Mouse (Mus musculus) limb, embryonic 12.5 days (tissue): ENCODE data around the gene Pcgf2. TPM values are rescaled to one million over a fixed set of nuclear protein-coding genes. Genes with fewer than 3 reads are reported as not detected.
"Not testable (repeated sequence)": the region's sequence is repeated elsewhere in the genome, so short reads cannot be mapped to it uniquely, and the experiment has no call there.

Source experiments
- ATAC-seq: fragments of 200-750 bp; cut with Nextera tagmentation; 2 replicates; pipeline ENCODE4 v1.8.0; 2017; ENCODE audit warnings: low read depth, moderate TSS enrichment; ENCODE audit not compliant: insufficient number of reproducible peaks, insufficient read depth, low FRiP score, low TSS enrichment
- H3K27ac ChIP-seq: fragments of 300-500 bp; sonication (generic); 2 replicates; pipeline ENCODE4 v1.5.1; 2016; ENCODE audit warnings: mild to moderate bottlenecking, moderate library complexity
- H3K27me3 ChIP-seq: fragments of 300-500 bp; sonication (generic); 2 replicates; pipeline ENCODE4 v1.6.1; 2016; ENCODE audit warnings: mild to moderate bottlenecking, moderate library complexity
- H3K36me3 ChIP-seq: fragments of 300-500 bp; sonication (generic); 2 replicates; pipeline ENCODE4 v1.6.1; 2016; ENCODE audit warnings: mild to moderate bottlenecking, moderate library complexity
- H3K4me1 ChIP-seq: fragments of 300-500 bp; sonication (generic); replicated peaks from 2 replicates; pipeline ENCODE4 v1.6.1; 2016
- H3K4me2 ChIP-seq: fragments of 300-500 bp; sonication (generic); 2 replicates; pipeline ENCODE4 v1.6.1; 2016; ENCODE audit warnings: mild to moderate bottlenecking, moderate library complexity
- H3K4me3 ChIP-seq: fragments of 300-500 bp; sonication (generic); replicated peaks from 2 replicates; pipeline ENCODE4 v1.5.1; 2016; ENCODE audit warnings: mild to moderate bottlenecking
- H3K9ac ChIP-seq: fragments of 300-500 bp; sonication (generic); replicated peaks from 2 replicates; pipeline ENCODE4 v1.6.1; 2016; ENCODE audit warnings: mild to moderate bottlenecking, moderate library complexity
- H3K9me3 ChIP-seq: fragments of 300-500 bp; sonication (generic); 2 replicates; pipeline ENCODE4 v1.6.1; 2016; ENCODE audit warnings: mild to moderate bottlenecking, moderate library complexity
- WGBS: fragments of 180-500 bp; shearing (Covaris S2); methylation state at CpG from one replicate; pipeline ENCODE4 v1.1.7; 2016; 5-methylcytosine and 5-hydroxymethylcytosine counted together
- polyA plus RNA-seq: library from polyadenylated mRNA; unstranded; fragments of >200 nt; fragmentation: Nextera tagmentation; extraction: Ambion mirVana; gene quantifications from 2 replicates; pipeline ENCODE4 v1.2.1, GENCODE M21; 2016

Gene Pcgf2
- polyA plus RNA-seq, 1 experiment from 2014 or later, result 20.2 TPM

- no peaks in the 10 kb centered on the region for H3K36me3 ChIP-seq
- peaks cover 35% of the 10 kb centered on the region for H3K4me1 ChIP-seq
- no peak for ATAC-seq
- H3K9me3 ChIP-seq, result no peaks in the 10 kb centered on the region
- no peak overlapping the region for H3K9ac ChIP-seq
- H3K4me2 ChIP-seq, result peak overlapping the region; percentile 85; the same call in 1 of the 2 replicates
- H3K27ac ChIP-seq, result no peak overlapping the region
- 56% methylated on average over 11 of the region's 11 CpGs for WGBS
- peak overlapping the region; percentile 84; the same call in 1 of the 2 replicates for H3K4me3 ChIP-seq
- peaks cover 17% of the 10 kb centered on the region for H3K27me3 ChIP-seq
These were observed 41.5 kb downstream of the Pcgf2 start for GRCm38 (mm10) chr11:97658751-97659266.

DNA sequence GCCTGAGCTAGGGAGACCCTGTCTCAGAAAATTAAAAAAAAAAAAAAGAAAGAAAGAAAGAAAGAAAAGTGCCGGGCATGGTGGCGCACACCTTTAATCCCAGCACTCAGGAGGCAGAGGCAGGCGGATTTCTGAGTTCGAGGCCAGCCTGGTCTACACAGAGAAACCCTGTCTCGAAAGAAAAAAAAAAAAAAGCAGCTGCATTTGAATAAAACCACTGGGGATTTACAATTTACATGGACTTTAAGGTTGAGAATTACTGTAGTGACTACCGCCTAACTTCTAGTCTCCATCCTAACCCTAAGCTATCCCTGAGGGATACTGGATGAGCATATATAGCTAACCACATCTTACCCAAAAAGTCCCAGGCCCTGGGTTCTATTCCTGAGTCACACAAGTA, 42.3 kb downstream of the Pcgf2 start:
- not testable (repeated sequence) for H3K9me3 ChIP-seq, H3K9ac ChIP-seq, H3K4me2 ChIP-seq, H3K27ac ChIP-seq, H3K4me3 ChIP-seq, ATAC-seq, H3K36me3 ChIP-seq
- 84% methylated on average over 6 of the region's 6 CpGs for WGBS
- peaks cover 35% of the 10 kb centered on the region for H3K4me1 ChIP-seq
- H3K27me3 ChIP-seq, result peaks cover 17% of the 10 kb centered on the region

DNA sequence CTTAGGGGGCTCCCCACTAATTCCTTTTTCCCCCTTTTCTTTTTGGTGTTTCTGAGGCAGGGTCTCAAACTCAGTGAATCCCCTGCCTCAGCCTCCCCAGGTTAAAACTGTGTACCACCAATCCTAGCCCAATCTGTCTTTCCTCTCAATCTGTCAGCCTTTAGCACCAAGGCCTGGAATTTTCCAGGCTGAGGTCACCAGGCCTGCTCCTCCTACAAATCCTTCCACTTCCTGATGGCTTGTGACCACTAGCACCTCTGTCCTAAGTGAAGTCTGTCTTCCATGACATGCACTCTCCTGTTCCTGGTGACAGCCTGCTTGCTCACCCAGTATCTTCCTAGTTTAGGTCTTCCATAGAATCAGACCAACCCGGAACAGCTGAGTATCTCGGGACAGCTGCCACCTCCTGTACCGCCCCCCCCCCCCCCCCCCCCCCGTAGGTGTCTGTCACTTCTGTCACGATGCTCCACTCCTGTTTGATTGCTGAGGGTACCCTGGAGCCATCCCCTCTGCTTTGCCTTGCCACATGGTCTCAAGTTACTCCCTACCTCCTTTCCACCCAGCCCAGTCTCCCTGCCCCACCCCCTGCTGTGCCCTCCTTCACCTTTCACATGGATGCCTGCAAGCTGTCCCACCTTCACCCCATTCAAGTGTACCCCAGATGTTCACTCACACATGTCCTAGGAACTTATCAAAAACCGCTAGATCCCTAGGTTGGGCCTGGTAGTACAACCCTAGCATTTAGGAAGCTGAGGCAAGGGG, 42.9 kb downstream of the Pcgf2 start:
- H3K9me3 ChIP-seq, result no peaks in the 10 kb centered on the region
- H3K9ac ChIP-seq, result 0 out of 2 replicates have a peak overlapping the region, but pooled peaks have one; percentile 4
- H3K27ac ChIP-seq, result no peak overlapping the region
- ATAC-seq, result no peak
- H3K27me3 ChIP-seq, result peaks cover 15% of the 10 kb centered on the region
- no peak overlapping the region for H3K4me2 ChIP-seq
- H3K4me1 ChIP-seq, result peaks cover 32% of the 10 kb centered on the region
- 26% methylated on average over 6 of the region's 6 CpGs for WGBS
- H3K36me3 ChIP-seq, result no peaks in the 10 kb centered on the region
- H3K4me3 ChIP-seq, result no peak overlapping the region

DNA sequence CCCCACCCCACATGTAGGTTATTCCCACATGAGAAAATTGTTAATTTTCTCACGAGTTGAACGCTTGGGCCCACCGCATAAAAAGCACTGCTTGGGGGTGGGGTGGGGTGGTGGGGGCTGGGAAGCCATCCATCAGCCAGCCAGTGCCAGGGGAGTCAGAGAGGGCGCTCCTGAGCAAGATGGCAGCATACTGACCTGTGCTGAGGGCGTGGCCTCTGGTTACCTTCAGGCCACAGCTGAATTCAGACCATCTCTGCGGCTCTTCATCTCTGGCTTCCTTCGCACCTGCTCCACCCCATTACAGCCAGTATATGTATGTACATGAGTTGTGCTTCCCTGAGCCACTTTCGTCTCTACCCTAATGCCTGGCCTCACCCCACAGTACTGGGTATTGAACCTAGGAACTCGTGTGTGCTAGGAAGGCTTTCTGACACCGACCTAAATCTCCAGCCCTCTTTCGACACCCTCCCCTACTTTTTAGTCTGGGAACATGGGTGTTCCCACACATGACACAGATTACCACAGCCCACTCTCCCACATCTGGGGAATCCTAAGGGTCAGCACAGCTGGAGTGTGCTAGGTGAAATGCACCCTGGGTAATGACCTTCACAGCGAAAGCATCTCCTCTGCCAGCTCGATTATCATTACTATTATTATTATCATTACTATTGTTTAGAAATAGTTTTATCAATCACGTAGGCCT, 43.9 kb downstream of the Pcgf2 start:
- H3K4me2 ChIP-seq, result no peak overlapping the region
- no peak overlapping the region for H3K9ac ChIP-seq
- no peak overlapping the region for H3K4me3 ChIP-seq
- no peaks in the 10 kb centered on the region for H3K9me3 ChIP-seq
- peaks cover 23% of the 10 kb centered on the region for H3K4me1 ChIP-seq
- ATAC-seq, result no peak
- 76% methylated on average over 14 of the region's 14 CpGs for WGBS
- H3K27me3 ChIP-seq, result peaks cover 6% of the 10 kb centered on the region
- no peaks in the 10 kb centered on the region for H3K36me3 ChIP-seq
- H3K27ac ChIP-seq, result no peak overlapping the region

- Histone ChIP-seq H3K9me3 (no peaks in the 10 kb centered on the region), H3K27me3 (no peaks in the 10 kb centered on the region), H3K4me3 (no peak overlapping the region), H3K4me2 (no peak overlapping the region), H3K27ac (no peak overlapping the region), H3K36me3 (no peaks in the 10 kb centered on the region), H3K4me1 (peaks cover 12% of the 10 kb centered on the region; the same call in 1 of the 2 replicates), H3K9ac (no peak overlapping the region)
- WGBS, result 90% methylated on average over 2 of the region's 2 CpGs
- no peak for ATAC-seq
These were observed 46.1 kb downstream of the Pcgf2 start for GRCm38 (mm10) chr11:97654210-97654609.

DNA sequence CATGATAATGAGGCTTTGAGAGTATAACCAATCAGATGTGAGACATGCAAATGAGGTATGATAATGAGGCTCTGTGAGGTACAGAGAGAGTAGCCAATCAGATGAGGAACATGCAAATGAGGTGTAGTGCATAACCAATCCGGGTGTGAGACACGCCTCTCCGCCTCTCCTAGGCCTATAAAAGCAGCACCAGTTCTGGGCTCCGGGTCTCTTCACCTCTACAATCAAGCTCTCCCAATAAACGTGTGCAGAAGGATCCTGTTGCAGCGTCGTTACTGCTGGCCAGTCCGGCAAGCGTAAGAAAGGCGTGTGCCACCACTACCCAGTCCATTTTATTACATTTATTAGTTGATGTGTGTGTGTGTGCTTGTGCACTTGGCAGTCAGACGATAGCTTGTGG, 46.9 kb downstream of the Pcgf2 start:
- not testable (repeated sequence) for H3K4me1 ChIP-seq, H3K4me3 ChIP-seq, H3K9me3 ChIP-seq, H3K27me3 ChIP-seq, H3K27ac ChIP-seq, ATAC-seq, H3K36me3 ChIP-seq, H3K9ac ChIP-seq, H3K4me2 ChIP-seq
- WGBS, result 83% methylated on average over 11 of the region's 11 CpGs

GRCm38 (mm10) chr11:97650341-97650740, 50.0 kb downstream of the Pcgf2 start:
- peaks cover 6% of the 10 kb centered on the region; the same call in 1 of the 2 replicates for H3K4me1 ChIP-seq
- no peak overlapping the region for H3K4me2 ChIP-seq
- 56% methylated on average over 5 of the region's 5 CpGs for WGBS
- H3K9ac ChIP-seq, result no peak overlapping the region
- no peaks in the 10 kb centered on the region for H3K9me3 ChIP-seq
- H3K27ac ChIP-seq, result no peak overlapping the region
- H3K36me3 ChIP-seq, result no peaks in the 10 kb centered on the region
- no peak overlapping the region for H3K4me3 ChIP-seq
- H3K27me3 ChIP-seq, result no peaks in the 10 kb centered on the region
- ATAC-seq, result no peak

DNA sequence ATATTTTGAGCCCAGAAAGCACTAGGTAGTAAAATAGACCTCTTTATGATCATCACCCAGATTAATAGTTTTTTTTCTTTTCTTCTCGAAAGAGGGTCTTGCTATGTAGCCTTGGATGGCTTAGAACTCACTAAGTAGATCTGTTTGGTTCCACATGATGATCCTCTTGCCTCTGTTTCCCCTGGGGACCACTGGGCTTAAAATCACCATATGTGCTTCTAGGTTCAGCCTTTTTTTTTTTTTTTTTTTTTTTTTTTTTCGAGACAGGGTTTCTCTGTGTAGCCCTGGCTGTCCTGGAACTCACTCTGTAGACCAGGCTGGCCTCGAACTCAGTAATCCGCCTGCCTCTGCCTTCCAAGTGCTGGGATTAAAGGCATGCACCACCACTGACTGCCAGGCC, 51.8 kb downstream of the Pcgf2 start:
- not testable (repeated sequence) for H3K36me3 ChIP-seq, H3K27ac ChIP-seq, H3K9ac ChIP-seq, H3K9me3 ChIP-seq, H3K4me2 ChIP-seq, H3K4me1 ChIP-seq, ATAC-seq, H3K4me3 ChIP-seq, H3K27me3 ChIP-seq
- 74% methylated on average over 4 of the region's 4 CpGs for WGBS

GRCm38 (mm10) chr11:97644834-97645233, 55.5 kb downstream of the Pcgf2 start:
- Histone ChIP-seq H3K36me3 (no peaks in the 10 kb centered on the region), H3K4me1 (no peaks in the 10 kb centered on the region; the same call in 1 of the 2 replicates), H3K27ac (no peak overlapping the region), H3K9ac (no peak overlapping the region), H3K9me3 (no peaks in the 10 kb centered on the region; the same call in 1 of the 2 replicates), H3K4me3 (no peak overlapping the region), H3K4me2 (no peak overlapping the region), H3K27me3 (no peaks in the 10 kb centered on the region)
- no peak for ATAC-seq
- WGBS, result 1% methylated on average over 6 of the region's 6 CpGs

DNA sequence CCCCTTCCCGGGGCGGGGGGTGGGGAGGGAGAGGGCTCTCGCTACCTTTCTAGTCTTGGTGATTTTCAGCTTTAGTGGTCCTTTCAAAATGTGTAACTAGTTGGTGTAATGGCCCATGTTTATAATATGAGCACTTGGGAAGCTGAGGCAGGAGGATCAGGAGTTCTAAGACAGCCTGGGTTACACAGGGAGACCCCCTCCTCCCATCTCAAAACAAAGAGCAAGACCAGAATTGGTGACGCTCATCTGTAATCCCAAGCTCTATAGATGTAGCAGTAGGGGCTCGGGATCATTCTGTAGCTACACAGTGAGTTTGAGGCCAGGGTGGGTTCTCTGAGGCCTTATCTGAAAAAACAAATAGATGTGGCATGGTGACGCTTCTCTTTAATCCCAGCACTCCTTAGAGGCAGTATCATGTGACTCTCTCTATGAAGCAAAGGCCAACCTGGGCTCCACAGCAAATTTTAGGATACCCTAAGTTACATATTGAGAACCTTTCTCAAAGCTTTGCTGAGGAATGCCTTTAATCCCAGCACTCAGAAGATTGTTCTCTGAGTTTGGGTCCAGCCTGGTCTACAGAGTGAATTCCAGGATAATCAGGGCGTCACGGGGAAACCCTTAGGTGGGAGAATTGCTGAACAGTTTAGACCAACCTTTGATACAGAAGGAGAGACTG, 56.8 kb downstream of the Pcgf2 start:
- Histone ChIP-seq H3K9ac (no peak overlapping the region), H3K4me1 (no peaks in the 10 kb centered on the region), H3K27ac (no peak overlapping the region), H3K27me3 (no peaks in the 10 kb centered on the region), H3K9me3 (no peaks in the 10 kb centered on the region; the same call in 1 of the 2 replicates), H3K4me3 (no peak overlapping the region), H3K4me2 (no peak overlapping the region), H3K36me3 (no peaks in the 10 kb centered on the region)
- no peak for ATAC-seq
- WGBS, result 81% methylated on average over 8 of the region's 8 CpGs

DNA sequence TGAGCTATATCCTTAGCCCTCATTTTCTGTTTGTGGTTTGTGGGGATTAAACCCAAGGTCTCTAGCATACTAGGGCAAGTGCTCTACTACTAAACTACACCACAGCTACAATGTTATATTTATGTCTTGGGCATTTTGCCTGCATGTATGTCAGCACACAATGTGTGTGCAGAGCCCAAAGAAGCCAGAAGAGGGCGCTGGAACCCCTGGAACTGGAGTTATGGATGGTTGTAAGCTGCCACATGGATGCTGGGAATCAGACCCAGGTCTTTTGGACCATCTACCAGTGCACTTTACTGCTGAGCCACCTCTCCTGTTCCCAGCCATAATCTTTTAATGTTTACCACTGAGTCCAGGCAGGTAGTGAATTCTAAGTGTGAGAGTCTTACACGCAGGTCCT, 57.6 kb downstream of the Pcgf2 start:
- Histone ChIP-seq H3K36me3 (no peaks in the 10 kb centered on the region), H3K27me3 (no peaks in the 10 kb centered on the region), H3K27ac (no peak overlapping the region), H3K9me3 (no peaks in the 10 kb centered on the region; the same call in 1 of the 2 replicates), H3K9ac (no peak overlapping the region), H3K4me3 (no peak overlapping the region), H3K4me1 (no peaks in the 10 kb centered on the region), H3K4me2 (no peak overlapping the region)
- WGBS, result 46% methylated on average over 2 of the region's 2 CpGs
- no peak for ATAC-seq
